Mouse (Mus musculus): ENCODE results near the gene H2-Aa. TPM values are rescaled to one million over a fixed set of nuclear protein-coding genes. Genes with fewer than 3 reads are reported as not detected.

The H2-Aa gene
- polyA plus RNA-seq, 1 experiment from 2014 or later = not detected

GRCm38 (mm10) chr17:34280499-34281038, 7.1 kb downstream of the H2-Aa start:
- 81% methylated on average over 1 of the region's 1 CpGs for WGBS
- H3K27ac ChIP-seq (replicated peaks) = no peak overlapping the region
- no peak overlapping the region for H3K4me2 ChIP-seq (replicated peaks)
- H3K9ac ChIP-seq (replicated peaks) = no peak overlapping the region
- H3K9me3 ChIP-seq = no peaks in the 10 kb centered on the region
- no peaks in the 10 kb centered on the region for H3K27me3 ChIP-seq
- H3K4me1 ChIP-seq = no peaks in the 10 kb centered on the region
- H3K4me3 ChIP-seq = no peak overlapping the region
- ATAC-seq (replicated peaks) = no peak
- no peaks in the 10 kb centered on the region for H3K36me3 ChIP-seq

DNA sequence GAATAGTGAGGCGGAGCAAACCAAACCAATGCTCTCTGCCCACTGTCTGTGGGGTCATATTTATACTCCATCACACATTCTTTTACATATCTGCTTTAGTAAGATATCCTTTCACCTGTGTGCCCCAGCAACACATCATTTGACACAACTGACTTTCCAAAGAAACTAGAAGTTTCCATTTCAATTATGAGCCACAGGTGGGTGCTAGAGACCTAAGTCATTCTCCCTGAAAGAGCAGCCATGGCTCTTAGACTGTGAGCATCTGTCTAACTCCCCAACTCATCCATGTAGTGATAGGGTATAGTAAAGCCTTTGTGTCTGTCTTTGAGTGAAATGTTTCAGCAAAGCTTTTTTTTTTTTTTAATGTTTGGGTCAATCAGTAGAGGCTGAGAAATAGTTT, 15.5 kb downstream of the H2-Aa start:
- H3K4me3 ChIP-seq = no peak overlapping the region
- no peak overlapping the region for H3K9ac ChIP-seq (replicated peaks)
- H3K27me3 ChIP-seq = no peaks in the 10 kb centered on the region
- H3K9me3 ChIP-seq = no peaks in the 10 kb centered on the region
- no peak overlapping the region for H3K4me2 ChIP-seq (replicated peaks)
- WGBS = 93% methylated on average over 1 of the region's 1 CpGs
- H3K36me3 ChIP-seq = no peaks in the 10 kb centered on the region
- no peak overlapping the region for H3K27ac ChIP-seq (replicated peaks)
- ATAC-seq (replicated peaks) = no peak
- no peaks in the 10 kb centered on the region for H3K4me1 ChIP-seq

DNA sequence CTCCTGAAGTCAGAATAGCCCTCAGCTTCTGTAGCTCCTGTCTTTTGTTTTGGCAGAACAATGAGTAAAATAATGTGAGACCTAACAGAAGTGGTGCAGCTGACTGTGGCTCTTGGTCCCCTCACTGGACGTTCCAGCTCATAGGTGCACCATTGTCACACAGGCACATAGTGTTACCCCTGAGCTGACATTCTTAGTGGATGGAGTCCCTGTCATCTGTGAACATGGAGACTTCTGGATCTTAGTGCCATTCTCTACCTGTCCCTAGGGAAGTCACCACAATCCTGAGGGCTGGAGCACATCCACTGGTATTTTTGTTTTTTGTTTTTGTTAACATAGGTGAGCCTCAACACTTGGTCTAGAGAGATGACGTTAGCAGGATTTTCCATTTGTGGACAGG, 16.7 kb downstream of the H2-Aa start:
- Histone ChIP-seq H3K36me3 (no peaks in the 10 kb centered on the region), H3K4me2 (replicated peaks) (no peak overlapping the region), H3K27me3 (no peaks in the 10 kb centered on the region), H3K4me1 (no peaks in the 10 kb centered on the region), H3K9me3 (no peaks in the 10 kb centered on the region), H3K27ac (replicated peaks) (no peak overlapping the region), H3K4me3 (no peak overlapping the region), H3K9ac (replicated peaks) (no peak overlapping the region)
- 73% methylated on average over 2 of the region's 2 CpGs for WGBS
- no peak for ATAC-seq (replicated peaks)

GRCm38 (mm10) chr17:34270230-34270629, 17.4 kb downstream of the H2-Aa start:
- Histone ChIP-seq H3K4me2 (replicated peaks) (no peak overlapping the region), H3K9me3 (no peaks in the 10 kb centered on the region), H3K4me3 (no peak overlapping the region), H3K9ac (replicated peaks) (no peak overlapping the region), H3K27ac (replicated peaks) (no peak overlapping the region), H3K4me1 (no peaks in the 10 kb centered on the region), H3K27me3 (no peaks in the 10 kb centered on the region), H3K36me3 (no peaks in the 10 kb centered on the region)
- ATAC-seq (replicated peaks) = no peak
- 81% methylated on average over 2 of the region's 2 CpGs for WGBS

- Histone ChIP-seq H3K9ac (replicated peaks) (no peak overlapping the region), H3K4me2 (replicated peaks) (no peak overlapping the region), H3K4me1 (peaks cover 3% of the 10 kb centered on the region), H3K9me3 (no peaks in the 10 kb centered on the region), H3K4me3 (no peak overlapping the region), H3K27ac (replicated peaks) (no peak overlapping the region), H3K36me3 (no peaks in the 10 kb centered on the region), H3K27me3 (peaks cover 3% of the 10 kb centered on the region; the same call in 1 of the 2 replicates)
- no peak for ATAC-seq (replicated peaks)
- 75% methylated on average over 4 of the region's 4 CpGs for WGBS
These were observed 17.8 kb downstream of the H2-Aa start for GRCm38 (mm10) chr17:34269817-34270216.

- ATAC-seq (replicated peaks) = no peak
- no peak overlapping the region for H3K4me3 ChIP-seq
- peaks cover 12% of the 10 kb centered on the region for H3K27me3 ChIP-seq
- no peaks in the 10 kb centered on the region for H3K9me3 ChIP-seq
- no peak overlapping the region for H3K4me2 ChIP-seq (replicated peaks)
- H3K9ac ChIP-seq (replicated peaks) = no peak overlapping the region
- peaks cover 14% of the 10 kb centered on the region for H3K4me1 ChIP-seq
- H3K36me3 ChIP-seq = no peaks in the 10 kb centered on the region
- WGBS = 86% methylated on average over 2 of the region's 2 CpGs
- no peak overlapping the region for H3K27ac ChIP-seq (replicated peaks)
These were observed 18.9 kb downstream of the H2-Aa start for GRCm38 (mm10) chr17:34268748-34269147.

GRCm38 (mm10) chr17:34268262-34268661, 19.4 kb downstream of the H2-Aa start:
- Histone ChIP-seq H3K4me1 (peaks cover 19% of the 10 kb centered on the region), H3K9me3 (no peaks in the 10 kb centered on the region), H3K36me3 (no peaks in the 10 kb centered on the region), H3K27ac (replicated peaks) (no peak overlapping the region), H3K9ac (replicated peaks) (no peak overlapping the region), H3K27me3 (peaks cover 16% of the 10 kb centered on the region), H3K4me3 (no peak overlapping the region), H3K4me2 (replicated peaks) (no peak overlapping the region)
- 85% methylated on average over 2 of the region's 2 CpGs for WGBS
- no peak for ATAC-seq (replicated peaks)

DNA sequence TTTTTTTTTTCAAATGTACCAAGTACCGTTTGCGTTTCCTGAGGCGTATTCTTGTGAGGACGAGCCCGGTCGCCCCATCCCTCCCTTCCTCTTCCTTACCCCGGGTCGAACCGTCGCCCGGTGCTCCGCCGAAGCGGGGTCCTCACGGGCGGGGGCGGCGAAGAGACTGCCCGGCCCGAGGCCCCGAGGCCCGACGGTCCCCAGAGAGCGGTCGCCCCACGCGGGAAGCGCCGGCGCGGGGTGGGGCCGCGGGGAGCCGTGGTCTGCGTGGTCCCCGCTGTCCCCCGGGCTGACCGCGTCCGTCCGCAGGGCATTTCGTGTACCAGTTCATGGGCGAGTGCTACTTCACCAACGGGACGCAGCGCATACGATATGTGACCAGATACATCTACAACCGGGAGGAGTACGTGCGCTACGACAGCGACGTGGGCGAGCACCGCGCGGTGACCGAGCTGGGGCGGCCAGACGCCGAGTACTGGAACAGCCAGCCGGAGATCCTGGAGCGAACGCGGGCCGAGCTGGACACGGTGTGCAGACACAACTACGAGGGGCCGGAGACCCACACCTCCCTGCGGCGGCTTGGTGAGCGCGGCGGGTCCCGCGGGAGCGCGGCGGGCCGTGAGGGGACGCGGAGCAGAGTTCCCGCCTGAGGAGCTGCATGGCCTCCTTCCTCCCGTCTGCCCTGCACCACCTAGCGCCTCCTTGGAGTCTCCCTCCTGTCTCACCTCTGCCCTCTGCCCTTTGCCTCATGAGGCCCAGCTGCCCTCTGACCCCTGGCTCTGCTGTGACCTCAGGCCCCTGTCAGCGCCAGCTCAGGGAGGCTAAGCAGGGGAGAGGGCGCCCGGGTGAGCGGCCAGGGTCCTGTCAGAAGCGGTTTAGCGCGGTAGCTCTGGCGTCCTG, 22.9 kb downstream of the H2-Aa start:
- Histone ChIP-seq H3K4me2 (replicated peaks) (peak overlapping the region; percentile 96), H3K36me3 (no peaks in the 10 kb centered on the region), H3K9ac (replicated peaks) (peak overlapping the region; percentile 41; the same call in 1 of the 2 replicates), H3K9me3 (no peaks in the 10 kb centered on the region), H3K4me3 (peak overlapping the region; percentile 46), H3K4me1 (peaks cover 21% of the 10 kb centered on the region), H3K27ac (replicated peaks) (no peak overlapping the region), H3K27me3 (peaks cover 18% of the 10 kb centered on the region)
- WGBS = under 1% methylated on average over 93 of the region's 93 CpGs
- 0 out of 2 replicates have a peak, but pooled peaks have one; percentile 11 for ATAC-seq (replicated peaks)

GRCm38 (mm10) chr17:34263811-34264371, 23.7 kb downstream of the H2-Aa start:
- Histone ChIP-seq H3K27ac (replicated peaks) (no peak overlapping the region), H3K4me3 (peak overlapping the region; percentile 46), H3K9ac (replicated peaks) (no peak overlapping the region), H3K36me3 (no peaks in the 10 kb centered on the region), H3K9me3 (no peaks in the 10 kb centered on the region), H3K27me3 (peaks cover 18% of the 10 kb centered on the region), H3K4me2 (replicated peaks) (peak overlapping the region; percentile 96), H3K4me1 (peaks cover 21% of the 10 kb centered on the region)
- WGBS = 5% methylated on average over 14 of the region's 14 CpGs
- no peak for ATAC-seq (replicated peaks)

DNA sequence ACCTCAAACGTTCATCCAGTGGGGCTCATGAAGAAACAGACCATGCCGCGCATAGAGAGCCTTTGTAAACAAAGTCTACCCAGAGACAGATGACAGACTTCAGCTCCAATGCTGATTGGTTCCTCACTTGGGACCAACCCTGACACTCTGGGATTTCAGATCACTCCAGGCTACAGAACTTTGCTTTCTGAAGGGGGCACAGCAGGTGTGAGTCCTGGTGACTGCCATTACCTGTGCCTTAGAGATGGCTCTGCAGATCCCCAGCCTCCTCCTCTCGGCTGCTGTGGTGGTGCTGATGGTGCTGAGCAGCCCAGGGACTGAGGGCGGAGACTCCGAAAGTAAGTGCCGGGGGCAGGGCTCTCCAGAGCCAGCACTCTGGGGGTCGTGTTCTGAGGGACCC, 24.6 kb downstream of the H2-Aa start:
- Histone ChIP-seq H3K9ac (replicated peaks) (no peak overlapping the region), H3K4me2 (replicated peaks) (peak overlapping the region; percentile 96), H3K36me3 (no peaks in the 10 kb centered on the region), H3K27ac (replicated peaks) (no peak overlapping the region), H3K27me3 (peaks cover 18% of the 10 kb centered on the region), H3K4me1 (peaks cover 21% of the 10 kb centered on the region), H3K9me3 (no peaks in the 10 kb centered on the region), H3K4me3 (peak overlapping the region; percentile 46)
- 1% methylated on average over 8 of the region's 8 CpGs for WGBS
- ATAC-seq (replicated peaks) = peak; percentile 88

- peaks cover 18% of the 10 kb centered on the region for H3K27me3 ChIP-seq
- H3K4me2 ChIP-seq (replicated peaks) = no peak overlapping the region
- no peak overlapping the region for H3K9ac ChIP-seq (replicated peaks)
- 25% methylated on average over 4 of the region's 4 CpGs for WGBS
- no peak overlapping the region for H3K27ac ChIP-seq (replicated peaks)
- ATAC-seq (replicated peaks) = peak; percentile 56
- no peak overlapping the region for H3K4me3 ChIP-seq
- no peaks in the 10 kb centered on the region for H3K36me3 ChIP-seq
- peaks cover 21% of the 10 kb centered on the region for H3K4me1 ChIP-seq
- no peaks in the 10 kb centered on the region for H3K9me3 ChIP-seq
These were observed 26.1 kb downstream of the H2-Aa start for GRCm38 (mm10) chr17:34261502-34261901.

DNA sequence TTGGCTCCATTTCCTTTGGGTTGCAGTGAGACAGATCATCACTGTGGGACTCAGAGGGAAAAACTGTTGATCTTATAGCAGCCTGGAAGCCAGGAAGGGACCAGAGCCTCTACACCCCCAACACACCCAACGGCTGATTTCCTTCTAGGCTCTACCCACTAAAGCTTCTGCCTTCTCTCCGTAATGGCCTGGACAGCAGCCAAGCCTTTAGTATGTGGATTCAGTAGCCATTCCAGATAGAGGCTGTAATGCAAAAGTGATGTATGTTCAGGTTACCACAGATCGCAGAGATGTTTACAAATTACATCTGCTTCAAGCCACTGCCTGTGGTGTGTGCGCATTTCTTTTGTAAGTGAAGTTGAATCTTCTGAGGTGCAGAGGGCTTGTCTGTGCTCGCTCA, 27.1 kb downstream of the H2-Aa start:
- H3K27me3 ChIP-seq = peaks cover 18% of the 10 kb centered on the region
- H3K36me3 ChIP-seq = no peaks in the 10 kb centered on the region
- no peak overlapping the region for H3K27ac ChIP-seq (replicated peaks)
- H3K9me3 ChIP-seq = no peaks in the 10 kb centered on the region
- no peak overlapping the region for H3K4me2 ChIP-seq (replicated peaks)
- no peak overlapping the region for H3K4me3 ChIP-seq
- no peak for ATAC-seq (replicated peaks)
- H3K9ac ChIP-seq (replicated peaks) = no peak overlapping the region
- WGBS = 70% methylated on average over 5 of the region's 5 CpGs
- peaks cover 21% of the 10 kb centered on the region for H3K4me1 ChIP-seq
